7 mouse cellular contexts compared by ENCODE assay signal in genomic region chr1:151346681-151347127, GRCm38 (mm10). TPM values are rescaled to one million over a fixed set of nuclear protein-coding genes. Genes with fewer than 3 reads are reported as not detected.
A peak's percentile ranks its signal among the peaks of the same experiment; 100 is the strongest.
DNase-seq lines count a peak whose midpoint lies in the region; ATAC-seq and TF ChIP-seq lines count a peak whose summit lies in the region.

No protein-coding gene starts in this region.

- no peaks in the 10 kb centered on the region; the same call in 1 of the 2 replicates for H3K4me1 ChIP-seq in testis, adult 2 months (ENCODE audit: control insufficient read depth, insufficient read depth, low read length)
- peaks cover 25% of the 10 kb centered on the region for H3K4me1 ChIP-seq in limb, embryonic 14.5 days (ENCODE audit: control insufficient read depth, insufficient read depth, low read length)
- H3K4me1 ChIP-seq in stomach, embryonic 14.5 days (ENCODE audit: control insufficient read depth, insufficient read depth, low read length), result peaks cover 20% of the 10 kb centered on the region

- WGBS in limb, embryonic 14.5 days, result 57% methylated on average over 6 of the region's 6 CpGs
- WGBS in stomach, embryonic 14.5 days, result 41% methylated on average over 6 of the region's 6 CpGs

- no peak for DNase-seq in testis, postnatal 14 days (ENCODE audit: low spot score)
- DNase-seq in limb, embryonic 14.5 days (ENCODE audit: low spot score), result no peak
- no peak for DNase-seq in layer of hippocampus, adult 9-11 months
- DNase-seq in left cerebral cortex, adult 11 months (ENCODE audit: low spot score), result no peak

- no peak for TF ChIP-seq POLR2A in testis, adult 2 months (IDR thresholded peaks at IDR 0.05; ENCODE audit: control insufficient read depth, low read depth, low read length)
- no peak for TF ChIP-seq POLR2A in limb, embryonic 14.5 days (IDR thresholded peaks at IDR 0.05; ENCODE audit: borderline replicate concordance, extremely low read depth, insufficient read depth, insufficient read length)

- no peak overlapping the region for H3K9ac ChIP-seq in limb, embryonic 14.5 days (ENCODE audit: low read depth, low read length, severe bottlenecking)
- no peak overlapping the region for H3K9ac ChIP-seq in stomach, embryonic 14.5 days (replicated peaks; ENCODE audit: low read depth, low read length)

- H3K9me3 ChIP-seq in limb, embryonic 14.5 days (ENCODE audit: control insufficient read depth, low read length), result no peaks in the 10 kb centered on the region
- H3K9me3 ChIP-seq in stomach, embryonic 14.5 days (ENCODE audit: control insufficient read depth, low read depth, low read length), result no peaks in the 10 kb centered on the region

- no peaks in the 10 kb centered on the region for H3K27me3 ChIP-seq in testis, adult 2 months (ENCODE audit: control insufficient read depth, insufficient read depth, low read length)
- H3K27me3 ChIP-seq in limb, embryonic 14.5 days (ENCODE audit: control insufficient read depth, insufficient read depth, low read length), result no peaks in the 10 kb centered on the region
- H3K27me3 ChIP-seq in stomach, embryonic 14.5 days (ENCODE audit: control insufficient read depth, insufficient read depth, low read length), result no peaks in the 10 kb centered on the region

- peak overlapping the region; percentile 59 for H3K4me2 ChIP-seq in limb, embryonic 14.5 days (replicated peaks; ENCODE audit: low read depth, low read length, severe bottlenecking)
- H3K4me2 ChIP-seq in stomach, embryonic 14.5 days (replicated peaks; ENCODE audit: low read depth, low read length), result peak overlapping the region; percentile 59

- no peak for TF ChIP-seq CTCF in testis, adult 2 months (IDR thresholded peaks at IDR 0.05; ENCODE audit: control insufficient read depth, insufficient read depth, insufficient replicate concordance, low read depth, low read length)

- H3K36me3 ChIP-seq in testis, adult 2 months (ENCODE audit: control insufficient read depth, insufficient read depth, low read length), result no peaks in the 10 kb centered on the region; the same call in 1 of the 2 replicates
- H3K36me3 ChIP-seq in limb, embryonic 14.5 days (ENCODE audit: control insufficient read depth, insufficient read depth, low read length), result peaks cover 23% of the 10 kb centered on the region
- peaks cover 15% of the 10 kb centered on the region; the same call in 1 of the 2 replicates for H3K36me3 ChIP-seq in stomach, embryonic 14.5 days (ENCODE audit: control insufficient read depth, insufficient read depth, low read length)

- ATAC-seq in erythroblast, adult 5-6 weeks (replicated peaks; ENCODE audit: low FRiP score, poor library complexity, severe bottlenecking), result peak; percentile 28
- no peak for ATAC-seq in limb, embryonic 14.5 days (ENCODE audit: low FRiP score, low read depth)
- no peak for ATAC-seq in stomach, embryonic 14.5 days (ENCODE audit: insufficient number of reproducible peaks, insufficient read depth, low FRiP score, low read depth)

- H3K27ac ChIP-seq in testis, adult 2 months (ENCODE audit: control insufficient read depth, insufficient read depth, low read depth, low read length), result no peak overlapping the region
- H3K27ac ChIP-seq in limb, embryonic 14.5 days (replicated peaks; ENCODE audit: low read depth, low read length), result no peak overlapping the region
- H3K27ac ChIP-seq in stomach, embryonic 14.5 days (ENCODE audit: low read length), result no peak overlapping the region; the same call in 1 of the 2 replicates

- H3K4me3 ChIP-seq in testis, adult 2 months (ENCODE audit: control insufficient read depth, low read depth, low read length), result peak overlapping the region; percentile 20; the same call in 1 of the 2 replicates
- peak overlapping the region; percentile 73 for H3K4me3 ChIP-seq in limb, embryonic 14.5 days (replicated peaks; ENCODE audit: low read length)
- peak overlapping the region; percentile 96 for H3K4me3 ChIP-seq in stomach, embryonic 14.5 days (ENCODE audit: low read depth, low read length)

RNA-seq across cellular contexts. Expression of gene Ivns1abp, which starts 2.4 kb away (rescaled TPM):
- 53.7 and 73.0 TPM in 2 replicates for polyA plus RNA-seq in testis, adult 2 months (2012; rRNA removed)
- 44.1 and 48.8 TPM in 2 replicates for total RNA-seq in erythroblast, adult 5-6 weeks (2015; ENCODE audit: low replicate concordance)
- total RNA-seq in erythroblast, adult 5-6 weeks (2017; ENCODE audit: low replicate concordance), result 49.8 and 58.1 TPM in 2 replicates
- polyA plus RNA-seq in limb, embryonic 14.5 days (2012; rRNA removed), result 186 and 208 TPM in 2 replicates
- polyA plus RNA-seq in limb, embryonic 14.5 days (2014; fragmentation: Nextera tagmentation; extraction: Ambion mirVana), result 235 and 248 TPM in 2 replicates
- 201 and 217 TPM in 2 replicates for polyA plus RNA-seq in stomach, embryonic 14.5 days (2014; fragmentation: Nextera tagmentation; extraction: Ambion mirVana)

Comparison
In these comparisons a context has a peak if more than half of its experiments do, and no peak if none do; other contexts are left out.
1. H3K4me3 ChIP-seq: peak in every context shown above with its lines; median percentile 96 in stomach, embryonic 14.5 days; 73 in limb, embryonic 14.5 days; 20 in testis, adult 2 months.